Mouse (Mus musculus) left cerebral cortex, postnatal 4 days (tissue): Measurements from ENCODE around the gene Gatm. TPM values are rescaled to one million over a fixed set of nuclear protein-coding genes. Genes with fewer than 3 reads are reported as not detected.
A peak's percentile ranks its signal among the peaks of the same experiment; 100 is the strongest.

Experiments used
- DNase-seq: peaks from one replicate; pipeline ENCODE4 v3.0.0-alpha.2; 2022
- intact Hi-C: fragments of 180-260 bp; cut with DNase I; formaldehyde crosslinking; loops from one replicate; pipeline ENCODE4 v1.15.1; 2025
- total RNA-seq, 2 experiments: library from RNA; stranded (reverse); gene quantifications; 2 replicates each; pipeline ENCODE4 v1.2.3; 2021

Gatm gene
- total RNA-seq, 2 experiments from 2014 or later: 63.7 to 69.4 TPM

DNA sequence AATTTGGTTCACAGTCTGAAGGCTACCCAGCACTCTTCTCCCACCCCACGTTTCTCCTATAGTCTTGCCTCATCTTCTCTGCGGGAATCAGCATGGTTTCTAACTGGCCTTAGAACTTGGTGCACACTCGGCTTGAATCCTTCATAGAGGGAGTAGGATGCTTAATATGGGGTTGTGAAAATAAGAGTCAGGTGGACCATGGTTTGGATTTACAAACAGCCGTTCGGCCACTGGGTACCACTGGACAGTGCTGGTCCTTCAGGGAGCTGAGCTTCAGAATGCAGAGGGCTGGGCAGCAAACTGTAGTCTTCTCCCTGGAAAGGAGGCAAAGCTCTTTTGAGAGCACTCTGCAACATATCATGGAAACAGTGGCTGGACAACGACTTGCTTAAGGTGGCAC lies 6.7 kb upstream of the Gatm start:
- DNase-seq: no peak
- intact Hi-C loops: no loop called here

DNA sequence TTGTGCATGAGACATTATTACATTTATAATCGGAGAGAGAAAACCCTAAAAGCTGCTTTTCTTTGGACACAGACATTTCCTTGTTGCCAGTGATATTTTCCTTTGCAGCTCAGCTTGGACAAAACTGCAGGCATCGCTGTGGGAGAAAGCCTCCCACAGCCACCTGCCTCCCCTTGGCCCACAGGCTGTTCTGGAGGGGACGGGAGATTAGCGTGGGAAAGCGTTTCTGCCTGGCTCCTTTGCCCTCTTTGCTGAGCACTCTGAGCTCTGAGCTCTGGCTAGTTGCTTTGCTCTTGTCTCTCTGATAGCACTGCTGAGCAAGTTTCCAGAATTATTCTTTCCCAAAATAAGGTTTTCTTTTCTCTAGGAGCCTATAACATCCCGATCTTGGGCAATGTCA lies 5.1 kb upstream of the Gatm start:
- no peak for DNase-seq
- intact Hi-C loops: no loop called here

DNA sequence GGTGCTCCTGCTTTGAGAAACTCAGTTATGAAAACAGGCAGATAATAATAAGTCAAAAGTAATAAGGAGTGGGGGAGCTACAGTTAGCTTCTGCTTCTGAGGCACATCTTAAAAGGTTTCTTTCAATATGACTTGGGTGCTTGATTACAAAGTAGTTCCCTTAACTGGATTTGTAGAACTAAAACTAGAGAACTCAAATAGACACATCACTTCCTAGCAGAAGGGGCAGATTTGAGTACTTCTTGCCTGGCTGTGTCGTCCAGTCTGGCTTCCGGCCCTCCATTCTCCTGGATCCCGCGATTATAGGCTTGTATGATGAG lies 511 bp upstream of the Gatm start:
- no peak for DNase-seq
- intact Hi-C loops: no loop called here

DNA sequence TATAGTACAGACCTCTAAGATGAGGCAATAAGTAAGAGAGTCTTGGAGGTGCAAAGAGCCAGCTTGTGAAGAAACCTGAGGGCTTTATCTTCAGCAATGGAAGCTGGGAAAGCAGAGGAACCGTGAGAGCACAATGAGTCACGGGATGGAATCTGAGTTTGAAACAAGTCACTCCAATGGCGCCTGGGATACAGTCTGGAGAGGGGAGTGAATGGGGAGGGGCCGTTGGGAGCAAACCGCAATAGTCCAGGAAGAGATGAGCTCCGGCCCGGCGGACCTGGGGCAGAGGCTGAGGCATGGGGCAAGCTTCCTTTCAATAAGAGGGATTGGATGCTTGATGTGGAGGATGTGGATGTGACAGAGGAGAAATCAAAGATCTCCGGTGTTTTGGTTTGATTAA lies 2.3 kb downstream of the Gatm start:
- intact Hi-C loops: no loop called here
- DNase-seq: no peak

DNA sequence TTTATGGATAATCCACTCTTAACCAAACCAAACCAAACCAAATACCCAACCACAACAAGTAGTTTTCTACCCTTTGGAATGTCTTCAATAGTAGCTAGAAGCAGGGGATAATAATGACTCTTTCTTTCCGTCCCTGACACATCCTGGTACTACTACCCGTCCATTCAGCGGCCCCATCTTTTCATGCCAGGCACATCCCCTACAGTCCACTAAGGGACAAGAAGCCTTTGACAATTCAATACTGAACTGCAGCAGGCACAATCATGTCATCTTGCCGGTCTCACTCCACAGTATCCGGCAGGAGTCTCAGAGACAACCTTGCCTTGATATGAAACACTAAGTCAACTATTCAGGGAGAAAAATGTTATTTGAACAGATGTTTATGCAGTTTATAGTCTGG lies 5.3 kb downstream of the Gatm start:
- DNase-seq: peak; percentile 24
- intact Hi-C loops: no loop called here

DNA sequence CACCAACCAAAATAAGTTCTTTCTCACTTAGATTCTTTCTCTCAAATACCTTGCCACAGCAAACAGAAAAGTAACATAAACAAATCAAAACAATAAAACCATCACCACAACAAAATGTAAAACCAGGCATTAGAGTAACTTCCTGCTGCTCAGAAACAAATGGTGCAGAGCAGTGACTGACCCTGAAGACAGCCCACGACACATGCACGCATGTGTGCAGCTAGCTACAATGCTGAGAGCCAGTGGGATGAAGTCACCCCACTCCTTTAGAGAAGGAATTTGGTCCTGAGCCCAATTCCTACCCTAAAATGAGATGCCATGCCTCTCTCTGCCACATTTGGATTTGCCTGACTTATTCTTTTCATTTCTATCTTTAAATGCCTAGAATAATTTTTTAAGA lies 9.7 kb downstream of the Gatm start:
- DNase-seq: no peak
- intact Hi-C loops: no loop called here

DNA sequence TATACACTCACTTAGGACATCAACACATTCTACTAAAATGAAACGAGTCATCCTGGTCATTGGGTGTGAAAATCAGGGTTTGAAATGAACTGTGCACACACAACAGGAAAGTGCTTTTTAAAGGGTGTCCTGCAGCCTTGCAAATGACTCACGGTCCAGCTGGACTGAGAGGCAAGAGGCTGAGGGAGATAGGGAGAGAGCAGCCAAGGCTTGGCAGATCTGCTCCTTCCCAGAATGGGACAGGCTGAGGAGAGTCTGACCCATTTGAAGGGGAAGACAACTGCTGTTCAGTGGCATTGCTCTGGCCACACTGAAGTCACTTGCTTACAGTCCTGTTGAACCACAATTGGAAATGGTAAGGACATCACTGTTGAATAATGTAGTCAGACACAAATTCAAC lies 11.4 kb downstream of the Gatm start:
- DNase-seq: no peak
- intact Hi-C loops: no loop called here

DNA sequence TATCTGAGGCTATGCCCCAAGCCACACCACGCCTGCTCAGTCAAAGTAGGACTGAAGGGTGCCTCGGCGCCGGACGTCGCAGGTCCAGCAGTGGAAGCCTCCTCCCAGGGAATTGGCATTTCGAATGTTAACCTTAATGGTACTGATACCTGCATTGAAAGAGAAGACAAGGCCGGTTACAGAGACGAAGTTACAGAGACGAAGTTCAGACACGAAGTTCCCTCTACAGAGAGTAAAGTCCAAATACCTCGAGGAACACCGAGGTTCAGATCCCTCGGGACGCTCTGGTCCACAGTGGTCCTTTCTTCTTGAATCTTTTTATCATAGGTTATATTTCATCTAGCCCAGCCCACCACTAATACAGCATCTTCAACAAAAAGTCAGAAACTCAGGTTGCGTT lies 15.6 kb downstream of the Gatm start:
- no peak for DNase-seq
- intact Hi-C loops: no loop called here

DNA sequence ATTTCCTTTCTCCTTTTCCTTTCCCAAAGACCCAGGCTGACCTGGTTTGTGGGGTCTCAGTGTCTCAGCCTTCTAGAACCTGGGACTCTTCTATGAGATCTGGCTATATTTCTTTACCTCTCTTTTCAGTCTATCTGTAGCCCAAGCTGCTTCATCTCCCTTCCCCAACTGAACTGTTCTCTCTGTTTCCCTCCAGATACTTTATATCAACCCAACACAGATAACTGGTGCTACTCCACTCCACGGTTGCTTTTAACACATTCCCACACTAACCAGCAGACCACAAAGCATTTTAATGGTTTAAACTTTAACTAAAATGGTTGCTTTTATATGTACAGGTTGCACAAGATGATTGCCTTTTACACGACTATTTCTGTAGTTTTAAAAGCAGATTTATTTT lies 19.9 kb downstream of the Gatm start:
- DNase-seq: no peak
- intact Hi-C loops: no loop called here

DNA sequence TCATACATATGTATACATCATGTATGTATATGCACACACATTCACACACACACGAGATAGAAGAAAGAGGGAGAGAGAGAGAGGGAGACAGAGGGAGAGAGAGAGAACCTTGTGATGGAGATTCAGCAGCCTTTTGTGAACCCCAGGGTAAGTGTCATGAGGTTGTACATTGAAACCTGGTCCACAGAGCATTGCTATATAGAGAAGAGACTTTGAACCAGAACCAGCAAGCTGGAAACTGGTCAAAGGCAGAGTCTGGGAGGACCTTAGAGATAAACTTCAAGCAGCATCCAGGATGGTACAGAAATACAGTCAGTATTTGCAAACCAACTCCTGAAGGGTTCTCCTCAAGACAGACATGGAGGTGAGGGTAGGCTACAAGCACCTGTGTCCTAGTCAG lies 20.8 kb downstream of the Gatm start:
- intact Hi-C loops: no loop called here
- DNase-seq: no peak

DNA sequence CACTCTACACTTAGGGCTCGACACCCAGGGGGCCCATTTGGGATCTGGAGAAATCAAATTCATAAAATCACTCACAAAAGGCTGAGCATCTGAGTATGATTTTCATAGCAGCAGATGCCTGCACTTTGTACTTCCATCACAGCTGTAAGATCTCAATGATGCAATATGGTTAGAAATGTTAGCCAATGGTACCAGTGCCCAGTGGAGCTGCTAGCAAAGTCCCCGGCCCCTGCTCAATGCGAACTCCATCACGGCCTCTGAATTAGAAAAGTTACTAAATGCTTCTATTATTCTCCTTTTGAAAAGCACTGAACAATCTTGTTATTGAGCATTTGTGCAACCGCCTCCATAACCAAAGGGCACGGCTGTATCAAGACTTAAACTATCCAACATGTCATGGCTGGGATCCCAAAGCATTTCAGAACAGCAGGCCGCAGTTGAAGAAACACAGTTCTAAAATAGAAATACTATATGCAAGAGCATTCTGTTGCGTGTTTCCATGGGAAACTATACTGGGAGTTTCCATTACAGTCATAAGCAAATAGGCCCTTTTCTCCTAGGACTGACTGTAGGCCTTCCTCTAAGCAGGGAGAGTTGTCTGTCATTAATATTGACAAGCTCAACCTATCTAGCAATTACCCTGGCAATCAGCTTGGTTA lies 23.1 kb downstream of the Gatm start:
- intact Hi-C loops: no loop called here
- peak; percentile 18 for DNase-seq

DNA sequence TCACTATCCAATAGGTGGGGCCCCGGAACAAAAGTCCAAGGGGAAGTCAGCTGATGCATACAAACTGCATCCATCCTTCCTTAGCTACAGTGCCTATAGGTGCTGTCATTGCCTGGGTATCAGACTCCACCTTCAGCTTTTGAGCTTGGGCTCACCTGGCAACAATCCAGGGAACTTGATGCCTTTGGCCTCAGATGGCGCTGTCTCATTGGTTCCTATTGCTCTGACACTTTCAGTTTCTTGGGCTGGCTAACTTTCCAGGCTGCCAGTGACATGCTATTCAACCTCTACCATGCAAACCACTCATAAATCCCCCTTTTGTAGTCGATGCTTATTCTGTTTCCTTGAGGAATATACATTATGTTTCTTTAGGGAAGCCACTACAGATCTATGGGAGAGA lies 24.8 kb downstream of the Gatm start:
- intact Hi-C loops: no loop called here
- no peak for DNase-seq

DNA sequence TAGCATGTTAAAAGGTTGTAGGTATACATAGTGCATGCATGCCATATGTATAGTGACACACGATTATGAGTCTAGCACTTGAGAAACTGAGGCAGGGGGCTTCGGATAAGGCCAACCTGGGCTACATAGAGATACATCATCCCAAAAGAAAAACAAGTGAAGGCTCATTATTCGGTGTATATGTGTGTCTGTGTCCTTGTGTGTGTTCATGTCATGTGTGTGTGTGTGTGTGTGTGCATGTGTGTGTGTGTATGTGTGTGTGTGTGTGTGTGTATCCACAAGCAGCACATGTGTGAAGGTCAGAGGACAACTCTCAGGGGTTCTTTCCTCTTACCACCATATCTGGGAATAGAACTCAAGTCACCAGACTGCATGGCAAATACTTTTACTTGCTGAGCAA lies 28.8 kb downstream of the Gatm start:
- no peak for DNase-seq
- intact Hi-C loops: no loop called here

DNA sequence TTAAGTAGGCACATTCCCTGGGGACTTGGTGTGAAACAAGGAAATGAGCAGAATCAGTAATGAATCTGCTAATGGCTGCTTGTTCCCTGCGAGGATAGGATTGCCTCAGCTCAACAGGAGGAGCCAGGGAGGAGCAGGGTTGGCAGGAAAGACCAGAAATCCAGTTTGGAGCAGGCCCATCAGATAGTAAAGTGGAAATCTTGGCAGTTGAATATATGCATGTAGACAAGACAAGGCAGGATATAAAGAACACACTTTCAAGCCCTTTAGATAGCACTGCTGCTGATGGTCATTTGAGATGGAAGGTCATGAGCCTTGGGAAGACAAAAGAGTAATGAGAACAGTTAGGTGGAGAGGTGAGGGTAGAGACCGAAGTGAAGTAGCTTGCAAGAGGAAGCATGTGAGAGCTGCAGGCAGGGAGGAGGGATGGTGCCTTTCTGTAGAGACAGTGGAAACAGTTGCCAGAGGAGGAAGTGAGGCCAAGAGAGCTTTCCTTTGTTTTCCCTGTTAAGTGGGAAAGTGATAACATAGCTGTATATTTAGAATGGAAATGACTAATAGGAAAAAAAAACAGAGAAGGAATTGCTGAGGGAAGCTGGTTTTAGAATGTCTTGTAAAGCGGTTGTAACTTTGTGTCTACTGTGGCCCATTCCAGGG lies 29.6 kb downstream of the Gatm start:
- DNase-seq: no peak
- intact Hi-C loops: no loop called here

DNA sequence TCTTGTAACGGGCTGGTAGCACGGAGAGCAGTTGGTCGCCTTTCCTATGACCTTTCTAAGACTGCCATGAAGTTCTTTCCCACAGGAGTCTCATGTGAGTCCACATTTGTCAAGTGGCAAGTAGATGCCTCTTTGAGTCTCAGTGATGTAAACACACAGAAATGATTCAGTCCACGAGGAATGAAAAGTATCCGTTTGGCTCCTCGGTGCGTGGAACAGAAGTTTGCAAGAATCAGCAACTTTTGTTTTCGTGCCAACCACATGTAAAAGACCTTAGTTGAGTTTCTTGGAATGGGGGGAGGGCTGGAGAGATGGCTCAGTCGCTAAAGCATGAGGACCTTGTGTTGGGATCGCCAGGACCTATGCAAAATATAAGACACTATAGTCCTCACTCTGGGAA lies 30.7 kb downstream of the Gatm start:
- intact Hi-C loops: no loop called here
- no peak for DNase-seq

DNA sequence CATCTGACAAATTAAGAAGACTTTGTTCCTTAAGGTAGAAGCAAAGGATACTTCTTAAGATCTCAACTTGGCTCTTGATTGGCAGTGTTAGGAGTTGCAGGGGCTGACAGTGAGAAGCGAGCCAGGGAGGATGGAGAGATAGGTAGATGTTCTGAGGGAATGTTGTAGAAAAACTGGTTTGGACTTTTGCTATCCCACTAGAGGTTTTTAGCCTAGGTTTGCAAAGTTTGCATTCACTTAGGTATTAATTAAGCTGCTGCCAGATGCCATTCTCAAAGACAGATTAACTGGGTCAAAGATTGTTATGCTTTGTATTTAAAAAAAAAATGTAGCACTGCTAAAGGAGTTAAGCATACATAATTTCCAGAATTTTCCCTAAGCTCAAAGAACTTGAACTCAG lies 33.8 kb downstream of the Gatm start:
- DNase-seq: no peak
- intact Hi-C loops: loop anchor here (10.0 kb wide), 1 partner anchor 47 kb away; no protein-coding TSS in a partner anchor

DNA sequence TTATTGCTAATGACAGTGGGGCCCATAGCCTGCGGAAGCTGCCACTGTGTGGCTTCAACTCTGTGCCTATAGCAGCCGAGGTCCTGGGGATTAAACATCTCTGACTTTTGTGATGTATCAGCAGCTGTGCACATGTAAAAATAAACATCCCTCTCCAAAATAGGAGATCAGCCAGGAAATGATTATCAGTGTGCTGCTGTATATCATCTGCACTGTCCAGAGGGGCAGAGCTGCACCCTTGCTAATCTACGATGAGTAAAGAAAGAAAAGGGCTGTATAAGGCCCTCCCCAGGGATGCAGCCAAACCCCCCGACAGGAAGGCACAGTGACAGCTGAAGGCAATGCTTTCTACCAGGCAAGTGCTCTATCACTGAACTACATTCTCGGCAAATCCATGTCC lies 34.8 kb downstream of the Gatm start:
- intact Hi-C loops: loop anchor here (10.0 kb wide), 1 partner anchor 49 kb away; no protein-coding TSS in a partner anchor

DNA sequence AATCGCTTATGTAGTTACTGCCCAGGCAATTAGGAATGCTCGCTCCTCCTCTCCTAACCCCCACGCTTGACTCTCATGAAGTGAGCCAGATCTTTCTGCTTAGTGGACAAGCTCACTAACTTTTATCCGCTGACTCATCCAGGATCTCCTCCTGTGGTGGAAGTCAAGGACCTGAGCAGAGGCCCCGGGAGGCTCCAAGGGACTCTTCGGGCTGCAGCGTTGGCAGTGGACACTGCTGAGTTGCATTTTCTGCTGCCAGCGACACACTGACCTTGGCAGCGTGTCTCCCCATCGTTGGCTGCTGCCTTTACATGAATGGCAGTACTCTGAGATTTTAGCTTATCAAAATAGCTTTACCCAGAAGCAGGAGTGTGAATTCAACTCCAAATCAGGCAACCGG lies 35.6 kb downstream of the Gatm start:
- peak; percentile 16 for DNase-seq
- intact Hi-C loops: loop anchor here (10.0 kb wide), 1 partner anchor 49 kb away; no protein-coding TSS in a partner anchor

More for the DNA sequence above, 34.8 kb downstream of the Gatm start:
- no peak for DNase-seq

DNA sequence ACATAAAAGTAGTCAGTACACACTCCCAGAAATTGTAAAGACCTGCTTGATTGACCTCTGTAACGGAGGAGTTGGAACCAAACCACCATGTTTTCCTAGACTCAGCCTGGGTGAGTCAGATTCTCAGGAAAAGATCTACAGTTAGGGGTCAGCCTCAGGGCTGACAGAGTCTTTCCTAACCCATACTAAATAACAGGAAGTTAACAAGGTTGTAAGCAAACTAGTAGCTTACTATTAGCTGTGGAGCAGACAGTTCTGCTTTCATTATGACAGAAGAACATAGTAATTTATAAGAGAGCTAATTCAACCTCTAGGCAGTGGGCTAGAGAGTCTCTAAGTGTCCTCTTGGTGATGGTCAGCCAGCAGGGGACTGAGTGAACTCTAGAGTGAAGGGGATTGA lies 38.7 kb downstream of the Gatm start:
- intact Hi-C loops: loop anchor here (10.0 kb wide), 1 partner anchor 52 kb away; no protein-coding TSS in a partner anchor
- DNase-seq: no peak

DNA sequence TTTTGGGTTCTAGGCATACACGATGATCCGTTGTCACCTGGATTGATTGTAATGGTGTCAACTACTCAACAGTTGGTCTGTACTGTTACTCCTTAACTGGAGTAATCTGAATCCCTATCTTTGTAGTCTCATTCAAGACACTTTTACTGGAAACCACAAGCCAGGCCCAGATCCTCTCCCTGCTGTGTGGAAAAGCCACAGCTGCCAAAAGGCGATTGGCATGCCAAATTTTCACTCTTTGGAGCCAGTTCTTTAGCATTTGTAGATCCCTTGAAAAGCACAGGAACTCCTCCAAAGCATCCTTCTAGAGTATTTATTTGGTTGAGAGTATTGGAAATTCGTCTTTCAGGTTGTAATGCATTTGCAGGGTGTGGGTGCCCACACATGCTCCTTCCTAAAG lies 39.8 kb downstream of the Gatm start:
- peak; percentile 32 for DNase-seq
- intact Hi-C loops: loop anchor here (10.0 kb wide), 1 partner anchor 53 kb away; no protein-coding TSS in a partner anchor

DNA sequence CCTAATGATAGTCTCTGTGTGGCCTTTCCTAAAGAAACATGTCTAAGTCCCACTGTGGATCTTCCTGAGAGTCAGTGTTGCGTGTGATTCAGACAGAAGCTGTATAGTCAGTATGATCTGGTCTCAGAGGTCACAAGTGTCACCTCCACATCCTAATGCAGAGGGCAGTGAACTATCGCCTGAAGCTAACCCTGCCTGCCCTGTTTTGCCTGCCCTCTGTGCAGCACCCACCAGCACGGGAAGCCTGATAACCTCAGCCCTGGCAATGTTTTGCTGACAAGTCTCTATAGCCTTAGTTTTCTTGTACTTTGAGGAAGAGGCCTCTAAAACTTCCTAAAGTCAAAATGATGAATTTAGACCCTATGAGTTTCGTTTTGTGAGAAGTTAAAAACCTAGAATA lies 40.7 kb downstream of the Gatm start:
- intact Hi-C loops: loop anchor here (10.0 kb wide), 1 partner anchor 54 kb away; no protein-coding TSS in a partner anchor
- DNase-seq: no peak

DNA sequence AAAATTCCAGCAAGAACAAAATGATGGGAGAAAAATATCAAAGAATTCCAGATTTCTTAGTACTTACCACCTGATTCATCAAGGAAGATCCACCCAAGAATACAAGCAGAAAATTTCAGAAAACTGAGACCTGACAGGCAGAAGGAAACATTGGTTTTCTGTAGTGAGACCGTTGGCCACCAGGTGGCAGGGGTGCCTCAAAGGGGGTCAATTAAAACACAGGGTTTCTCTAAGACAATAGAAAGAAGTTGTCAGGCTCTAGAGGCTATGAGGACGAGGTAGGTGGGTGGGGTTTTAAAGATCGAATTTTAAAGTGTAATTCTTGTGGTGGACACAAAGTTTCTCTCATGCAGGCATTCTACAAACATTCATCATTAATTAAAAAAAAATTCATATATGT lies 41.7 kb downstream of the Gatm start:
- intact Hi-C loops: no loop called here
- DNase-seq: peak; percentile 62

DNA sequence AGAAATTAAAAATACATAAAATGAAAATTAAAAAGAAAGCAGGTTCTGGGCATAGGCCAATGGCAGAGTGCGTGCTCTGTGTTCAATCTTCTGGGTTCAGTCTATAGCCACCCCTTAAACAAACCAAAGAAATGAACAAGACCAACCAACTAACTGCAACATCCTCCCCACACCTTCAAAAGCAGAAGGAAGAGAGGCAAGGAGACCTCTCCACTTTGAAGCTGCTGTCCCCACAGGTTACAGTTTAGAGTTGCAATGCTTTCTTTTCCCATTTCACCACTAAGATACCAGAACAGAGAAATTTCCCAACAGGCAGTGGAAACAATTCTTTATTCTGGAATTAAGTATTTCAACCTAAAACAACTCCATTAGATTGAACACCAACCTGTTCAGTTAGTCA lies 48.9 kb downstream of the Gatm start:
- intact Hi-C loops: no loop called here
- no peak for DNase-seq
